Mouse (Mus musculus) hematopoietic stem cell, adult 5-6 weeks (primary cell): ENCODE measurements around the gene Agbl4. TPM values are rescaled to one million over a fixed set of nuclear protein-coding genes. Genes with fewer than 3 reads are reported as not detected.
A peak's percentile ranks its signal among the peaks of the same experiment; 100 is the strongest.

Experiments
- ATAC-seq, 2 experiments: fragments of 125-278 bp in 1 of 2; replicated peaks in 1 of 2; 2 replicates each; pipeline ENCODE4 v1.8.0; 2016 to 2017; ENCODE audit warnings: inconsistent platforms in 2 of 2, mild to moderate bottlenecking in 2 of 2, moderate number of reproducible peaks in 2 of 2, low read depth in 1 of 2, moderate TSS enrichment in 1 of 2; ENCODE audit not compliant: low FRiP score in 2 of 2, poor library complexity in 2 of 2, severe bottlenecking in 2 of 2, insufficient read depth in 1 of 2, low TSS enrichment in 1 of 2
- total RNA-seq: library from RNA; stranded (forward); fragments of 172-1452, 232-1000 nt; gene quantifications from 2 replicates; pipeline ENCODE4 v1.2.3, GENCODE M21; 2017

The Agbl4 gene
- total RNA-seq, 1 experiment from 2014 or later = not detected

- ATAC-seq = no peak
These were observed 1285.3 kb downstream of the Agbl4 start for GRCm38 (mm10) chr4:111682793-111683192.

GRCm38 (mm10) chr4:111683843-111684242 lies 1286.4 kb downstream of the Agbl4 start:
- ATAC-seq = no peak

GRCm38 (mm10) chr4:111685951-111686350 lies 1288.5 kb downstream of the Agbl4 start:
- no peak for ATAC-seq

- peak; percentile 87 to 90 for ATAC-seq
These were observed 1289.5 kb downstream of the Agbl4 start for GRCm38 (mm10) chr4:111686951-111687350.

DNA sequence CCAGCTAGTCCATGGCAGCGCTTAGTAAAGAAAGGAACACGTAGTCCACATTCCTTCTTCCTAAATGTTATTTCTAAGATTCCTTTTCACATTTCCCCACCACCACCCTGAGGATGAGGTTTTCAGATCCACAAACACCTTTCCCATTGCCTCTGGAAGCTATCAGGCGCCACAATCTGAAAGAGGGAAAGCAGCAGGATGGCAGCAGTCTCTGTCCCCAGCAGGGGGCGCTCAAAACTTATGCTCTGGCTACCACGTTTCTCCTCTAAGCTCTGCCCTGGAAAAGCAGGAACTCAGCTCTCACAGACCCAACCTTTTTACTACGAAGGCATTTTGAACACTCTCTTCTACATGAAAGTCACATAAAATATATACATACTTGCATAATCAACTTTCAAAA lies 1290.2 kb downstream of the Agbl4 start:
- ATAC-seq = peak; percentile 81 to 88

GRCm38 (mm10) chr4:111691057-111691543 lies 1293.6 kb downstream of the Agbl4 start:
- ATAC-seq = no peak

DNA sequence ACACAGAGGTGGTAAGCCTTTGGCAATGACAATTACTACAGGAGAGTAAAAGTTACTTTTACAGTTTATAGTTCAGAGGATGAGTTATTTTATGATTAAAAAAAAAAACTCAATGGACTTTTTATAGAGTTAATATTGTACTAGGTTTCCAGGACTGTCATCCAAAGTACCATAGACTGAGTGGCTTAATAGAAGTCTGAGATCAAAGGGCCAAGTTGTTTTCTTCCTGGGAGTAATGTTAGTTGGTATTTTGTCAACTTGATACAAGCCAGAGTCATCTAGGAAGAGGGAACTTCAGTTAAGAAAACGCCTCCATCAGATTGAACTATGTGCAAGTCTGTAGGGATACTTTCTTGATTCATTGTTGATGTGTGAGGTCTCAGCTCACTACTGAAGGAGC lies 1303.9 kb downstream of the Agbl4 start:
- no peak for ATAC-seq

DNA sequence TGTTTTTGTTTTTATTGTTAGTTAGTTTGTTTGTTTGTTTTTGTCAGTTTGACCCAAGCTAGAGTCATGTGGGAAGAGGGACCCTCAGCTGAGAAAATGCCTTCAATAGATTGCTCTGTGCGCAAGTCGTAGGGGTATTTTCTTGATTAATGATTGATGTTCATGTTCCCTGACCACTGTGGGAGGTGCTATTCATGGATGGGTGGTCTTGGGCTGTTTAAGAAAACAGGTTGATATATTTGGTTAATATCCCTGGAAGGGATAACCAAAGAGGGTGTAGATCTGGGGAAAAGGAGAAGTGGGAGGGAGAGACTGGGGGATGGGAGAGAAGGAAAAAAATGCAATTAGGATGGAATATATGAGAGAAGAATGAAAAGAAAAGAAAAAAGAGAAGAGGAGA lies 1306.7 kb downstream of the Agbl4 start:
- no peak for ATAC-seq

- no peak for ATAC-seq
These were observed 1307.5 kb downstream of the Agbl4 start for GRCm38 (mm10) chr4:111704975-111705374.

Other genes with a start within 250 kb of the Agbl4 start
- gene Elavl4, start 45.8 kb upstream of the Agbl4 start, total RNA-seq = 0.45 and 0.50 TPM in 2 replicates